Mouse (Mus musculus) hindbrain, embryonic 12.5 days (tissue): ENCODE measurements around the gene Clec4e. TPM values are rescaled to one million over a fixed set of nuclear protein-coding genes. Genes with fewer than 3 reads are reported as not detected.
"Not testable (repeated sequence)": the region's sequence is repeated elsewhere in the genome, so short reads cannot be mapped to it uniquely, and the experiment has no call there.

Experiments
- ATAC-seq: fragments of 200-750 bp; cut with Nextera tagmentation; 2 replicates; pipeline ENCODE4 v1.8.0; 2017; ENCODE audit warnings: moderate TSS enrichment; ENCODE audit not compliant: low FRiP score
- H3K27ac ChIP-seq: fragments of 300-500 bp; sonication (generic); 2 replicates; pipeline ENCODE4 v1.5.1; 2016; ENCODE audit warnings: mild to moderate bottlenecking
- H3K27me3 ChIP-seq: fragments of 300-500 bp; sonication (generic); 2 replicates; pipeline ENCODE4 v1.6.1; 2016; ENCODE audit warnings: mild to moderate bottlenecking
- H3K36me3 ChIP-seq: fragments of 300-500 bp; sonication (generic); 2 replicates; pipeline ENCODE4 v1.6.1; 2016; ENCODE audit warnings: mild to moderate bottlenecking
- H3K4me1 ChIP-seq: fragments of 300-500 bp; sonication (generic); 2 replicates; pipeline ENCODE4 v1.6.1; 2016
- H3K4me2 ChIP-seq: fragments of 300-500 bp; sonication (generic); replicated peaks from 2 replicates; pipeline ENCODE4 v1.6.1; 2016; ENCODE audit warnings: mild to moderate bottlenecking
- H3K4me3 ChIP-seq: fragments of 300-500 bp; sonication (generic); 2 replicates; pipeline ENCODE4 v1.5.1; 2016; ENCODE audit warnings: mild to moderate bottlenecking
- H3K9ac ChIP-seq: fragments of 300-500 bp; sonication (generic); 2 replicates; pipeline ENCODE4 v1.6.1; 2016; ENCODE audit warnings: mild to moderate bottlenecking, moderate library complexity
- H3K9me3 ChIP-seq: fragments of 300-500 bp; sonication (generic); replicated peaks from 2 replicates; pipeline ENCODE4 v1.6.1; 2016; ENCODE audit warnings: mild to moderate bottlenecking
- WGBS: fragments of 180-500 bp; shearing (Covaris S2); methylation state at CpG from one replicate; pipeline ENCODE4 v1.1.7; 2016; 5-methylcytosine and 5-hydroxymethylcytosine counted together
- polyA plus RNA-seq: library from polyadenylated mRNA; unstranded; fragments of >200 nt; fragmentation: Nextera tagmentation; extraction: Ambion mirVana; gene quantifications from 2 replicates; pipeline ENCODE4 v1.2.1, GENCODE M21; 2016

Gene Clec4e
- polyA plus RNA-seq, 1 experiment from 2014 or later = not detected

DNA sequence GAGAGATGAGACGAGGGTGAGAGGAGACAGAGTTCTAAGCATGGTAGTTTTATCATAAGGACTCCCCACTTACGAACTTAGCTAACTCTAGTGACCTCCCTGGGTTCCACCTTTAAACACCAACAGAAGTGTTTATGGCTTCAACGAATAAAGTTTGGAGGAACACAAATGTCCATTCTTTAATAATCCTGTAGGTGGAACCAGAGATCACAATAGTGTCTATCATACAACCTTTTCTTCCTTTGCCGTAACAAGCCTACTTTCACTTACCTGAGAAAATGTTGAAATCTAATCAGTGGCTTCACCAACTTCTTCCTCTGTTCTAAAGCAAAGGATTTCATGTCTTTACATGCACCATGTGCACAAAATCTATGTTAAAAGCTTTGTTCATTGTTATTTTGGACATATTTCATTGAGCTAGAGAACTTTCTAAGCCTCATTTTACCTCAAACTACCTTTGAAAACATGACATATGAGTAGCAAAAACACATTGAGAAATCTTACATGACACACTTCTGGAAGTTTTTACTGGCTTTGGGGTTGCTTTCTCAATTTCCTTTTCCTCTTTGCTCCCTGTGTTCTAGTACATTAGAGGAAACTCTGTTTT is 28.0 kb downstream of the Clec4e start, which contains the start of gene Clec4d:
Gene Clec4d (plus strand): TSS at position 557 of the 607 bp plus-strand sequence.
- Histone ChIP-seq H3K9me3 (no peaks in the 10 kb centered on the region; the same call in 1 of the 2 replicates), H3K36me3 (no peaks in the 10 kb centered on the region), H3K4me1 (no peaks in the 10 kb centered on the region), H3K4me2 (no peak within 1 kb of the TSS), H3K9ac (no peak within 1 kb of the TSS), H3K27me3 (no peaks in the 10 kb centered on the region), H3K4me3 (no peak within 1 kb of the TSS), H3K27ac (no peak within 1 kb of the TSS)
- ATAC-seq = no peak
- WGBS = 79% methylated on average over 4 of the region's 4 CpGs

DNA sequence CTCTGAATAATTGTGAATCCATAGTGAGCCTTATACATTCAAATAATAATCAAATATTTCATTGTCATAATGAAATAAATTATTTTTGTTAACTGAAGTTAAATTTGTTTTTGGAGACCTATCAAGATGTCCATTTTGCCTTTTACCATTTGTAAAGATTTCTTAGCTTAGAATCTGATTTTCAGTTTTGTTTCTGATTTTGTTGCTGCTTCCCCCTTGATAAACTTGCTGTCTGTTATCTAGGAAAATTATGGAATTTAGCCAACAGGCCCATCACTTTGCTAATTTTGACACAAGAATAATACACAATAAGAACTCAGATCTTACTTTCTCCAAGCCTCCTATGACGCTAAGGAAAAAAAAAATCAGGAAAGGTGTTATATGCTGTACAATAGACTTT is 28.8 kb downstream of the Clec4e start:
- Histone ChIP-seq H3K4me3 (no peak overlapping the region), H3K4me1 (no peaks in the 10 kb centered on the region), H3K9ac (no peak overlapping the region), H3K36me3 (no peaks in the 10 kb centered on the region), H3K4me2 (no peak overlapping the region), H3K27me3 (no peaks in the 10 kb centered on the region), H3K27ac (no peak overlapping the region), H3K9me3 (no peaks in the 10 kb centered on the region; the same call in 1 of the 2 replicates)
- no peak for ATAC-seq
- 92% methylated on average over 1 of the region's 1 CpGs for WGBS

DNA sequence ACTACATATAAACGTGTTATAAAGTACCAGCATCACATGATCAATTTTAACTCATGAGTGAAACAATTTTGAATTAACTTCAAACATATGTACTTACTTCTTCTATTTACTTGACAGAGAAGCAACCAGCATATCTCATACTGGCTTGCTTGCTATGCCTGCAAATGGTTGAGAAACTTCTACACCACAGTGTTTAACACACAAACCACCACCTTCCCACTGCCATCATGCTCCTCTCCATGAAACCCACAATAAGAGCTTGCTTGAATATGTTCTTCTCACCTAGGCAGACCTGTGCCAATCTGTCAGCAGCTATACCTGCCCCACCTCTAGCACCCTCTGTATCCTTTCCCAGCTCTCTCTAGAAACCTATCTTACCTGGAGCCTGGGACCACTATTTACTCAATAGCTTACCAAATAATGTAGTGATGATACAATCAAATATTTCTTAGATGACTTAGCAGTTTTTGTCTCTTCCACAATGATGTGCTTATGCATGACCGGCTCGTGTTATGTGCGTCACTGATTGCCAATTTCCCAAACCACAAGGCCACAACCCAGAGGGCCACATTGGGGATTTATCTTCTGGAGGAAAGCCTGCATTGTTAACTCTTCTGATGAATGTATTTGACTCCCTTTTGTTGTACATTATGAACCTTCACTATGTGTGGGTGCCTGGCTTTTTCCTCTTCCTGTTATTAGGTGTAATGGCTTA is 29.6 kb downstream of the Clec4e start:
- Histone ChIP-seq H3K9me3 (no peaks in the 10 kb centered on the region; the same call in 1 of the 2 replicates), H3K9ac (no peak overlapping the region), H3K36me3 (no peaks in the 10 kb centered on the region), H3K4me2 (no peak overlapping the region), H3K27ac (no peak overlapping the region), H3K4me1 (no peaks in the 10 kb centered on the region), H3K4me3 (no peak overlapping the region), H3K27me3 (no peaks in the 10 kb centered on the region)
- no peak for ATAC-seq
- 84% methylated on average over 4 of the region's 4 CpGs for WGBS

DNA sequence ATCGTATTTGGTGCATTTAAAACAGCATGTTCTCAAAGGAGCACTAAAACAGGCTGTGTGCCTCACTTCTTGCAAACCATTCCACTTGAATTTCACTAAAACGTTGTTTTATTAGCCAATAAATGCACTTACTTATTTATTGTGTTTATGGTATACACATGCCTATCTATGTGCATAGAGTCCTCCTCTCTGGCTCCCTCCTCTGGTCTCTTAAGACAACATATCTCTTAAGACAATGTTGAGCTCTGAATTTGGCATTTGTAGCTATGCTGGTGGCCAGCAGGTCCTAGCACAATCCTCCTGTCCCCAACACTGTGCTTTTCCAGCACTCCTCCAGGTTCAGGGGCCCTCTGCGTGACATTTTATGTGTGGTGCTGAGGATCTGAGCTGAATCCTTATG is 30.7 kb downstream of the Clec4e start:
- Histone ChIP-seq H3K4me1 (no peaks in the 10 kb centered on the region), H3K4me3 (no peak overlapping the region), H3K27me3 (no peaks in the 10 kb centered on the region), H3K9me3 (no peaks in the 10 kb centered on the region; the same call in 1 of the 2 replicates), H3K36me3 (no peaks in the 10 kb centered on the region), H3K4me2 (no peak overlapping the region), H3K9ac (no peak overlapping the region), H3K27ac (no peak overlapping the region)
- WGBS = 83% methylated on average over 3 of the region's 3 CpGs
- ATAC-seq = no peak

DNA sequence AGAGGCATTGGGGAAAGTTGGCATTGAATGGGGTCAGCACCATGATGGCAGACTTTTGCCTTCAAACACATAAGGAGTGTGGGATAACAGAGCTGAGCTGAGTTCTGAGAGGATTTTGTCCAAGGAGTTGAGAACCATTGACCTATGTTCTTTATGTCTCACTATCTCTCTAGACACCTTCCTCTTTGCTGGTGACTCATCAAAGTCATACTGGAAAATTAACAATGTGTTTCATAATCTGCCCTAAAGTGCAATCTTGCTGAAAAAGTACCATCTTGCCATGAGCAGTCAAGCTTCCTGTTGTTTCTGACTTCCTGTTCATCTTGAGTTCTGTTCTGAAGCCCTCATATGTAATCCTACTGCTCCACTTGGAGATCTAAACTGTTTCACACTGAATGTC is 36.9 kb downstream of the Clec4e start:
- no peaks in the 10 kb centered on the region for H3K36me3 ChIP-seq

DNA sequence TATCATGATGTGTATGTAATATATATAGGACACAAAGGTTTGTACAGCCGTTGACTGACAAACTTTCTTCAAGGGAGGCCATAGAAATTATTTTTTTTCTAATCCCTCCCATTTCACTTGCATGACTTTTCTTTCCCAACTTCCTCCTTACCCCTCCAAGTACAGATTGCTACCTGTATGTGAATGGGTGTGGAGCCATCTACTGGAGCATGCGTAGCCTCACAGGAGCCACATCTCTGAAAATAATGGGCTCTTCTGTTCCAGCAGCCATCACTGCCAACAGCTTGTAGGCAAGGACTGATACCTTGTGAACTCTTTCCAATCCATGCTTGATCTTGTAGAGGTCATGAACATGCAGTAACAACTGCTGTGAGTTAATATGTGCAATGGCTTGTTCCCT is 40.8 kb downstream of the Clec4e start:
- not testable (repeated sequence) for H3K9me3 ChIP-seq, H3K36me3 ChIP-seq, H3K4me1 ChIP-seq, H3K4me3 ChIP-seq, H3K27ac ChIP-seq, H3K9ac ChIP-seq, H3K4me2 ChIP-seq, H3K27me3 ChIP-seq, ATAC-seq
- WGBS = 87% methylated on average over 2 of the region's 2 CpGs

More for the DNA sequence above, 36.9 kb downstream of the Clec4e start:
- Histone ChIP-seq H3K27ac (no peak overlapping the region), H3K4me3 (no peak overlapping the region), H3K9me3 (no peaks in the 10 kb centered on the region; the same call in 1 of the 2 replicates), H3K4me1 (no peaks in the 10 kb centered on the region), H3K27me3 (no peaks in the 10 kb centered on the region), H3K4me2 (no peak overlapping the region), H3K9ac (no peak overlapping the region)
- no peak for ATAC-seq

DNA sequence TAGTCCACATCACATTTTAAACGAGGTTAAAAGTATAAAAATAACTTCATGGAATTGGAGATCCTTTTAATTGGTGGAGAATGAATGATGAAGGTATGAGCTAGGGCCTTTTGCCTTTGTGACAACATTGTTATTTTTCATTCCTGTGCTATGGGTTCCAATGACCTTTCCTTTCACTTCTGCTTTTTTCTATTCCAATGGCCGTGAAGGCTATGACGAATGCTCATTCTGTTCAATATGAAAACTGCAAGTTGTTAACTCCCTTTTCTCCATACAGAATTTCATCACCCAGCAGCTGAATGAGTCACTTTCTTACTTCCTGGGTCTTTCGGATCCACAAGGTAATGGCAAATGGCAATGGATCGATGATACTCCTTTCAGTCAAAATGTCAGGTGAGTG is 45.5 kb downstream of the Clec4e start:
- Histone ChIP-seq H3K4me1 (no peaks in the 10 kb centered on the region), H3K9me3 (no peaks in the 10 kb centered on the region), H3K36me3 (no peaks in the 10 kb centered on the region), H3K27ac (no peak overlapping the region), H3K4me3 (no peak overlapping the region), H3K4me2 (no peak overlapping the region), H3K9ac (no peak overlapping the region), H3K27me3 (no peaks in the 10 kb centered on the region)
- 83% methylated on average over 5 of the region's 5 CpGs for WGBS
- ATAC-seq = no peak

DNA sequence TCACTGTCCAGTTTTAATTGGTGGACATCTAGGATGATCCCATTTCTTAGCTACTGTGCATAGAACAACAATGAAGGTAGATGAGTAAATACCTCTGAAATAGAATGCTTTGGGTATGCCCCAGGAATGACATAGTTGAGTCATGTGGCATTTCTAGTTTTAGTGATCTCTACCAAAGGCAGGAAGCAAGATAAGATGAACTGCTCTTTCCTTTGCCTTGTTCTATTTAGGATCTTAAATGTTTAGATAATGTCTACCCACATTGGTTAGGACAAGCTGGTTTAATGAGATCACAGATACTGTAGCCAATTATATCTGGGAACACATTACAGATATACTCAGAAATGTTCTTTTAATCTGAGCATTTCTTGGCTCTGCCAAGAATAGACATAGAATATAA is 52.1 kb downstream of the Clec4e start:
- H3K4me3 ChIP-seq = no peak overlapping the region
- H3K36me3 ChIP-seq = no peaks in the 10 kb centered on the region
- no peak for ATAC-seq
- H3K27me3 ChIP-seq = no peaks in the 10 kb centered on the region
- no peaks in the 10 kb centered on the region for H3K9me3 ChIP-seq
- no peak overlapping the region for H3K4me2 ChIP-seq
- H3K27ac ChIP-seq = no peak overlapping the region
- no peak overlapping the region for H3K9ac ChIP-seq
- no peaks in the 10 kb centered on the region for H3K4me1 ChIP-seq

Other genes starting within 250 kb of the Clec4e start
- gene Clec4b1, start 239.9 kb downstream of the Clec4e start, polyA plus RNA-seq = not detected in 2 replicates
- gene Clec4a2, start 183.4 kb downstream of the Clec4e start, polyA plus RNA-seq = 1.2 and 1.6 TPM in 2 replicates
- not detected in 2 replicates for gene Clec4b2, start 117.0 kb downstream of the Clec4e start, polyA plus RNA-seq
- 0.85 and 1.2 TPM in 2 replicates for gene Clec4n, start 60.0 kb downstream of the Clec4e start, polyA plus RNA-seq
- gene Clec4d, start 27.8 kb downstream of the Clec4e start, polyA plus RNA-seq = 0.26 TPM in 1 of 2 replicates, not detected in the other
- gene Vmn2r19, start 18.5 kb upstream of the Clec4e start, polyA plus RNA-seq = not detected in 2 replicates
- gene Vmn2r20, start 128.2 kb upstream of the Clec4e start, polyA plus RNA-seq = not detected in 2 replicates
- gene Vmn2r21, start 243.5 kb upstream of the Clec4e start, polyA plus RNA-seq = not detected in 2 replicates